Mouse (Mus musculus) embryonic facial prominence, embryonic 10.5 days (tissue): Measurements from ENCODE around the gene Trib2. TPM values are rescaled to one million over a fixed set of nuclear protein-coding genes. Genes with fewer than 3 reads are reported as not detected.

Experiments used
- DNase-seq: peaks from one replicate; pipeline ENCODE4 v3.0.0-alpha.2; 2017; ENCODE audit warnings: low spot score
- H3K27ac ChIP-seq: fragments of 300-500 bp; sonication (generic); replicated peaks from 2 replicates; pipeline ENCODE4 v1.5.1; 2016; ENCODE audit warnings: mild to moderate bottlenecking
- H3K27me3 ChIP-seq: fragments of 300-500 bp; sonication (generic); replicated peaks from 2 replicates; pipeline ENCODE4 v1.6.1; 2016; ENCODE audit warnings: low read depth, mild to moderate bottlenecking; ENCODE audit not compliant: poor library complexity, severe bottlenecking
- H3K36me3 ChIP-seq: fragments of 300-500 bp; sonication (generic); replicated peaks from 2 replicates; pipeline ENCODE4 v1.6.1; 2016; ENCODE audit warnings: mild to moderate bottlenecking, moderate library complexity
- H3K4me1 ChIP-seq: fragments of 300-500 bp; sonication (generic); 2 replicates; pipeline ENCODE4 v1.6.1; 2016
- H3K4me3 ChIP-seq: fragments of 300-500 bp; sonication (generic); 2 replicates; pipeline ENCODE4 v1.5.1; 2016; ENCODE audit warnings: mild to moderate bottlenecking, moderate library complexity
- H3K9me3 ChIP-seq: fragments of 300-500 bp; sonication (generic); 2 replicates; pipeline ENCODE4 v1.6.1; 2016; ENCODE audit warnings: mild to moderate bottlenecking
- WGBS: fragments of 180-500 bp; shearing (Covaris S2); methylation state at CpG from one replicate; pipeline ENCODE4 v1.1.7; 2016; 5-methylcytosine and 5-hydroxymethylcytosine counted together
- polyA plus RNA-seq: library from polyadenylated mRNA; unstranded; fragments of >200 nt; fragmentation: Nextera tagmentation; extraction: Ambion mirVana; gene quantifications from 2 replicates; pipeline ENCODE4 v1.2.1, GENCODE M21; 2016

The Trib2 gene
- polyA plus RNA-seq, 1 experiment from 2014 or later, result 43.4 TPM

DNA sequence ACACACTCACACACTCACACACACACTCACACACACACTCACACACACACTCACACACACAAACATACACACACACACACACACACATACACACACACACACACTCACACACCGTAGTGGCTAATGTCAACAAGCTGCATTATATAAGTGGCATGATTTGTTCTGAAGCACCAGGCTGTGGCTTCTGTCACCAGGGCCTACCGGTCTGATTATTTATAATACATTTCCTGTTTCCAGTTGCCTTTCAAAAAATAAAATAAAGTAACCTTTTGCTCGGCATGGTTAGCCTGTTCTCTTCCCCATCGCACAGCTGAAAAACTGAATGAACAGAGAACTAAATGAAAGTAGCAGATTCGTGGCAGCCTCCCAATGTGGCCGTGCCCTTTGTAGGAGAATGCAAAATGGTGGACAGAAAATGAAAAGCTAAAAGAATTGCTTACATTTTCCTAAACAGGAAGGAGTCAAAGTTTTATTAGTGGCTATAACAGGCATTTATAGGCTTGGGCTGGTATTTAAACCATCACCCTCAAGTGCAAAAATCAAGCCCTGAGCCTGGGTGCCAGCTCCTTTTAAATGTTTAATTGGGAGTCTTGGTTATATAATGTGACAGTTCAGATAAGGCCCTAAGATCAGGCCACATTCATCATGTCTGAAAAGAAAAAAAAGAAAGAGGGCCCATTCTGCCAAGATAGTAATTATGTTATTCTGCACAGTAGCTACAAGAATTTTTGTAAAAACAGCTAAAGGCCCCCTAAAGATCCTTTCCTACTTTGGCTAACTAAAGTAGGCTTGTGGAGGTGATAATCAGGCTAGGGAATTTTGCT is 4.4 kb downstream of the Trib2 start:
- peaks cover 26% of the 10 kb centered on the region for H3K36me3 ChIP-seq
- H3K4me1 ChIP-seq, result peaks cover 42% of the 10 kb centered on the region
- H3K4me3 ChIP-seq, result peak overlapping the region; percentile 83
- H3K9me3 ChIP-seq, result no peaks in the 10 kb centered on the region
- H3K27me3 ChIP-seq, result no peaks in the 10 kb centered on the region
- 67% methylated on average over 6 of the region's 6 CpGs for WGBS
- no peak for DNase-seq
- no peak overlapping the region; the same call in 1 of the 2 replicates for H3K27ac ChIP-seq

- H3K27ac ChIP-seq, result no peak overlapping the region; the same call in 1 of the 2 replicates
- WGBS, result 17% methylated on average over 4 of the region's 4 CpGs
- peaks cover 38% of the 10 kb centered on the region for H3K4me1 ChIP-seq
- peaks cover 33% of the 10 kb centered on the region for H3K36me3 ChIP-seq
- H3K27me3 ChIP-seq, result no peaks in the 10 kb centered on the region
- DNase-seq, result peak; percentile 31
- H3K4me3 ChIP-seq, result peak overlapping the region; percentile 83
- H3K9me3 ChIP-seq, result no peaks in the 10 kb centered on the region
These were observed 5.0 kb downstream of the Trib2 start for GRCm38 (mm10) chr12:15811682-15812081.

DNA sequence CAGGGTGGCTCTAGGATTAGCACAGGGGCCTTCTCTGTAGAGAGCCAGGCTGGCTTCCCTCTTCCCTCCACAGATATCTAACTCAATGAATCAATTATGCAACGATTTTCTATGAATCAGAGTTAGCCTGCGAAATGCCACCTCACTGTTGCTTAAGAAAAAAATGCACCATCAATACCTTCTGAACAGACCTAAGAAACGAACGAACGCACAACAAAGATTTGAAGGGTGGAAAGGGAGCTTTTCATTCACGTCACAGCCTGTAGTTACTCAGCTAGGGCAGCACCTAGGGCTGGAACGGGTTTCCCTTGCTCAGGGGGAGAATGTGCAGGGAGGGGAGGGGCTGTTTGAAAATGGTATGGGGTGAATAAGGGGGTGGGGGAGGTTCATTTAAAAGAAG is 5.8 kb downstream of the Trib2 start:
- Histone ChIP-seq H3K4me1 (peaks cover 38% of the 10 kb centered on the region), H3K9me3 (no peaks in the 10 kb centered on the region), H3K4me3 (peak overlapping the region; percentile 83), H3K27ac (0 out of 2 replicates have a peak overlapping the region, but pooled peaks have one; percentile 4), H3K27me3 (no peaks in the 10 kb centered on the region), H3K36me3 (peaks cover 40% of the 10 kb centered on the region)
- DNase-seq, result no peak
- 29% methylated on average over 7 of the region's 7 CpGs for WGBS

GRCm38 (mm10) chr12:15809657-15810056 is 7.1 kb downstream of the Trib2 start:
- peaks cover 43% of the 10 kb centered on the region for H3K4me1 ChIP-seq
- 84% methylated on average over 7 of the region's 7 CpGs for WGBS
- no peaks in the 10 kb centered on the region for H3K27me3 ChIP-seq
- no peak overlapping the region for H3K27ac ChIP-seq
- no peak overlapping the region for H3K4me3 ChIP-seq
- peaks cover 53% of the 10 kb centered on the region for H3K36me3 ChIP-seq
- H3K9me3 ChIP-seq, result no peaks in the 10 kb centered on the region
- DNase-seq, result no peak

GRCm38 (mm10) chr12:15809249-15809648 is 7.5 kb downstream of the Trib2 start:
- 88% methylated on average over 4 of the region's 4 CpGs for WGBS
- Histone ChIP-seq H3K4me1 (peaks cover 43% of the 10 kb centered on the region), H3K36me3 (peaks cover 57% of the 10 kb centered on the region), H3K27me3 (no peaks in the 10 kb centered on the region), H3K27ac (no peak overlapping the region), H3K4me3 (no peak overlapping the region), H3K9me3 (no peaks in the 10 kb centered on the region)
- DNase-seq, result no peak

GRCm38 (mm10) chr12:15808186-15808800 is 8.4 kb downstream of the Trib2 start:
- WGBS, result 91% methylated on average over 5 of the region's 5 CpGs
- no peaks in the 10 kb centered on the region for H3K9me3 ChIP-seq
- peaks cover 38% of the 10 kb centered on the region for H3K4me1 ChIP-seq
- H3K4me3 ChIP-seq, result no peak overlapping the region
- no peaks in the 10 kb centered on the region for H3K27me3 ChIP-seq
- no peak overlapping the region for H3K27ac ChIP-seq
- no peak for DNase-seq
- peaks cover 67% of the 10 kb centered on the region for H3K36me3 ChIP-seq

- Histone ChIP-seq H3K4me1 (peaks cover 27% of the 10 kb centered on the region), H3K27ac (no peak overlapping the region), H3K27me3 (no peaks in the 10 kb centered on the region), H3K9me3 (no peaks in the 10 kb centered on the region), H3K36me3 (peaks cover 99% of the 10 kb centered on the region), H3K4me3 (no peak overlapping the region)
- 44% methylated on average over 1 of the region's 1 CpGs for WGBS
- DNase-seq, result no peak
These were observed 11.8 kb downstream of the Trib2 start for GRCm38 (mm10) chr12:15804931-15805331.

DNA sequence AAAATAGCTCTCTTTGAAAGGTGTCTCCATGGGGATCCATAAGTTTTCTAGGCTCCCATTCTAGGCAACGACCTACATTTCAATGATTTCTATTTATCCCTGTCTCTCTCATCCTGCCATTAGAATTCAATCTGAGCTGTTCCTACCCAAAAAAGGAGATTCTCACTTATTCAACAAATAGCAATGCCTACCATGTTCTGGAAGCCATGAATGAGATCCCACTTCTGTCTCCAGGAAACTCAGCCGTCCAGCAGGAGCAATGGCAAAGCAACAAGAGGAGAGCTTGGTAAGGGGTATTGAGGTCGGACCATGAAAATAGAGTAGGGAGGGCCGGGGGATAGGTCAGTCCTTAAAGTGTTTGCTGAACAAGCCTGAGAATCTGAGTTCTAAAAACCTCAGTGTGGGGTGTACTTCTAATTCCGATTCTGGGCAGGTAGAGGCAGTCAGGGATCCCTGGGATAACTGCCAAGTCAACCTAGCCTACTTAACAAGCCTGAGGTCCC is 12.7 kb downstream of the Trib2 start:
- peaks cover 93% of the 10 kb centered on the region for H3K36me3 ChIP-seq

DNA sequence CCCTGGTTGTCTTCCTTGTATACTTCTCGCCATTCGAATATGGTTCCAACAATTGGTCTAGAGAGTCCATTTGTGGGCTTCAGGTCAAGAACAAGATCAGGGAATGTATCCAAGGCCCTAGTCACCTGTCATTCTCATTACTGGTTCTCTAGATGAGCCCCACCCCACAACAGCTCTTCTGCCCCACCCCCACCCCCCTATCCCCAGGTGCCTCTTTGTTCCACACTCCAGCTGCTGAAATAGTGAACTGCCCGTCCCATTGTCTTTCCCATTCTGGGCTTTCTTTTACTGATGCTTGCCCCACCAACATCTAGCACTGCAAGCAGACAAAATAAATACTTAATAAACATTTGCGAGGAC is 15.2 kb downstream of the Trib2 start:
- Histone ChIP-seq H3K36me3 (peaks cover 93% of the 10 kb centered on the region), H3K4me3 (no peak overlapping the region), H3K27ac (no peak overlapping the region), H3K9me3 (no peaks in the 10 kb centered on the region), H3K4me1 (peaks cover 25% of the 10 kb centered on the region), H3K27me3 (no peaks in the 10 kb centered on the region)
- DNase-seq, result no peak
- 86% methylated on average over 4 of the region's 4 CpGs for WGBS

More for the DNA sequence above, 12.7 kb downstream of the Trib2 start:
- Histone ChIP-seq H3K27ac (no peak overlapping the region), H3K9me3 (no peaks in the 10 kb centered on the region), H3K27me3 (no peaks in the 10 kb centered on the region), H3K4me1 (peaks cover 25% of the 10 kb centered on the region), H3K4me3 (no peak overlapping the region)
- DNase-seq, result no peak
- WGBS, result 91% methylated on average over 5 of the region's 5 CpGs

DNA sequence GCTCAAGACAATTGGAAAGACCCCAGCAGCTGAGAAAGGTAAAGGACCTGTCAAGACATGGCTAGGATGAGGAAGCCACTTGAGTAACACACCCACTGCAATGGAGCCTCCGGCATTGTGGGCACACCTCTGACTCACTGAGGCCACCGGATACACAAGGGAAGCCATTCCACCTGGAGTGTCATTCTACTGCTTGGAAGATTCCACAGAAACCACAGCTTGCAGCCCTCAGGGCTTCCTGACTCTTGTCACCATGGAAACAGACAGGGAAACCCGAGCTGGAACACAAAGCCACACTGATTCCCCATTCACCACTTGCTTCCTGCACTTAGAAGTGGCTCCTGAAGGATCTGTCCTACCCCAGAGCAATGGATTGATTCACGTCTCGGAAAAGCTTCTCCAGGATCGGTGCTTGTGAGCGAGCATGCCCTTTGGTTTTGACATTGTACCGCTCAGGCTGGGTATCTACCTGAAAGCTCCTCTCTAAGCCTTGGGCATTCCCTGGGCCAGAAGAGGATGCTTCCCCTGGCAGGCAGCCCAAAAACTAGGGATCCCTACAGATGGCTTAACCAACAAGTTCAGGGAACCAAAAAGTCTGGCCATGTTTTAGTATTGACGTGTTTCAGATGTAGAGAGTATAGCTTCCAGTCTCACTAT is 15.7 kb downstream of the Trib2 start:
- H3K36me3 ChIP-seq, result peaks cover 93% of the 10 kb centered on the region
- H3K4me3 ChIP-seq, result no peak overlapping the region
- H3K4me1 ChIP-seq, result peaks cover 26% of the 10 kb centered on the region
- 40% methylated on average over 9 of the region's 9 CpGs for WGBS
- no peaks in the 10 kb centered on the region for H3K9me3 ChIP-seq
- no peak overlapping the region for H3K27ac ChIP-seq
- no peaks in the 10 kb centered on the region for H3K27me3 ChIP-seq
- DNase-seq, result peak; percentile 60

GRCm38 (mm10) chr12:15800196-15800913 is 16.4 kb downstream of the Trib2 start:
- peaks cover 93% of the 10 kb centered on the region for H3K36me3 ChIP-seq
- H3K4me1 ChIP-seq, result peaks cover 27% of the 10 kb centered on the region
- H3K4me3 ChIP-seq, result no peak overlapping the region
- 84% methylated on average over 4 of the region's 4 CpGs for WGBS
- H3K27me3 ChIP-seq, result no peaks in the 10 kb centered on the region
- no peak for DNase-seq
- no peaks in the 10 kb centered on the region for H3K9me3 ChIP-seq
- no peak overlapping the region for H3K27ac ChIP-seq

DNA sequence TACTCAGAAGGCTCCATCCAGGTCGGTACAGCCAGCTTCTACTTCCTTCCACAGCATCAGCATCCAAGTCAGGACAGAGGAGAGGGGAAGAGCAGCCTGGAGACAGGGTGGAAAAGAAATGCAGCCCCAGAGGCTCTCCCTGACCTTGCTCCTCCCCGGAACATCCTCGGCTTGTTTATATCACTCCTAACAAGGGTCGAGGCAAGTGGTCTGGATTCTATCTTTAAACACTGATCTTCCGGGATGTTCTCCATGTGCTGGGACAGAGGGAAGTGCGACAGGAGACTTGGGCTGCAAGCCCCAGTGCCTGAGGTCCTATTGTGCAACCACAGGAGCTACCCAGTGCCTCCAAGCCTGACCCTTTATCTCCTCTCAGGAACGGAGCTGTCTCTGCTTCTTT is 18.7 kb downstream of the Trib2 start:
- peaks cover 93% of the 10 kb centered on the region for H3K36me3 ChIP-seq
- no peak for DNase-seq
- peaks cover 22% of the 10 kb centered on the region for H3K4me1 ChIP-seq
- no peaks in the 10 kb centered on the region for H3K9me3 ChIP-seq
- H3K27me3 ChIP-seq, result no peaks in the 10 kb centered on the region
- no peak overlapping the region for H3K4me3 ChIP-seq
- 71% methylated on average over 7 of the region's 7 CpGs for WGBS
- no peak overlapping the region for H3K27ac ChIP-seq
